Comparison of ENCODE assay signal across 21 mouse cellular contexts in the genomic region with DNA sequence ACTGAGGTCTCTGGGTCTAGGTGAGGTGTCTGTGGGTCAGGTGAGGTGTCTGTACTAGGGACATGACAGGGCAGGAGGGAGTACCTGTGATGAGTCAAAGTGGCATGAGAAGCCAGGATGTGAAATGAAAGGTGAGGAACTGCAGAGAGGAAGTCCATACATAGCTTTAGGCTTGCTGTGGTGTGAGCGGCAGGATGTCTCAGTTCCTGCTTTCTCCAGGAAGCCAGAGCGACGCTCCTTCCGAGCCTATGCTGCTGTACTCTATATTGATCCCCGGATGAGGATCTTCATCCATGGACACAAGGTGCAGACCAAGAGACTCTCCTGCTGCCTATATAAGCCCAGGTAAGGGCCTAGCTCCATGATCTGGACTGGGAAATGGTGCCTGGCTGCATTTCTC. TPM values are rescaled to one million over a fixed set of nuclear protein-coding genes. Genes with fewer than 3 reads are reported as not detected.
A peak's percentile ranks its signal among the peaks of the same experiment; 100 is the strongest.
DNase-seq lines count a peak whose midpoint lies in the region; ATAC-seq and TF ChIP-seq lines count a peak whose summit lies in the region.
"Had no signal": no experiment of that assay in that cellular context is flagged by ENCODE, and none has a peak within 500 bp of the region (broad histone marks: within the 10 kb centered on the region; RNA-seq: fewer than 3 reads in every experiment).

No protein-coding gene starts in this region.

- no peaks in the 10 kb centered on the region for H3K9me3 ChIP-seq in heart, embryonic 15.5 days (replicated peaks)
- no peaks in the 10 kb centered on the region for H3K9me3 ChIP-seq in lung, embryonic 15.5 days
- H3K9me3 ChIP-seq: embryonic facial prominence, embryonic 12.5 days; forebrain, embryonic 15.5 days; heart, embryonic 12.5 days; hindbrain, embryonic 13.5 days had no signal

- H3K79me2 ChIP-seq in C2C12 (ENCODE audit: control insufficient read depth, insufficient read depth) = peaks cover 11% of the 10 kb centered on the region

- no peak overlapping the region for H3ac ChIP-seq in C2C12 (ENCODE audit: control insufficient read depth, insufficient read length, low read depth)

- intact Hi-C loops in heart, postnatal 10 days (cut with DNase I) = no loop called here

- 72% methylated on average over 5 of the region's 5 CpGs for WGBS in heart, embryonic 15.5 days
- WGBS in lung, embryonic 15.5 days = 90% methylated on average over 5 of the region's 5 CpGs

- no peaks in the 10 kb centered on the region for H3K79me3 ChIP-seq in C2C12 (ENCODE audit: low read depth)

- peaks cover 97% of the 10 kb centered on the region for H3K36me3 ChIP-seq in heart, embryonic 15.5 days
- peaks cover 91% of the 10 kb centered on the region for H3K36me3 ChIP-seq in lung, embryonic 15.5 days
- H3K36me3 ChIP-seq in C2C12 (ENCODE audit: control insufficient read depth, insufficient read depth) = peaks cover 100% of the 10 kb centered on the region

- TF ChIP-seq CTCF in C2C12 (IDR thresholded peaks at IDR 0.05; ENCODE audit: control insufficient read depth, insufficient read depth, insufficient read length) = no peak

- no peak overlapping the region for H3K4me2 ChIP-seq in heart, embryonic 15.5 days
- H3K4me2 ChIP-seq in lung, embryonic 15.5 days = no peak overlapping the region
- H3K4me2 ChIP-seq: embryonic facial prominence, embryonic 12.5 days; forebrain, embryonic 15.5 days; heart, embryonic 12.5 days; hindbrain, embryonic 13.5 days had no signal

- H3K9ac ChIP-seq in heart, embryonic 15.5 days = no peak overlapping the region
- no peak overlapping the region for H3K9ac ChIP-seq in lung, embryonic 15.5 days
- H3K9ac ChIP-seq: embryonic facial prominence, embryonic 12.5 days; forebrain, embryonic 15.5 days; heart, embryonic 12.5 days; hindbrain, embryonic 13.5 days had no signal

- H3K27me3 ChIP-seq in heart, embryonic 15.5 days = no peaks in the 10 kb centered on the region
- no peaks in the 10 kb centered on the region for H3K27me3 ChIP-seq in lung, embryonic 15.5 days
- H3K27me3 ChIP-seq in C2C12 (ENCODE audit: control insufficient read depth, insufficient read depth, insufficient read length) = no peaks in the 10 kb centered on the region
- H3K27me3 ChIP-seq: CH12.LX; embryonic facial prominence, embryonic 12.5 days; forebrain, embryonic 15.5 days; heart, embryonic 12.5 days; hindbrain, embryonic 13.5 days; Patski had no signal

- H3K4me1 ChIP-seq in heart, embryonic 15.5 days (replicated peaks) = no peaks in the 10 kb centered on the region
- H3K4me1 ChIP-seq in lung, embryonic 15.5 days = no peaks in the 10 kb centered on the region
- H3K4me1 ChIP-seq: embryonic facial prominence, embryonic 12.5 days; forebrain, embryonic 15.5 days; heart, embryonic 12.5 days had no signal

- no peak for DNase-seq in heart, postnatal 10 days
- no peak for DNase-seq in lung, postnatal 36 days
- DNase-seq in gastrocnemius, adult 8-10 months (ENCODE audit: low spot score in 2 of 2) = no peak
- DNase-seq in urinary bladder, adult 2 months (ENCODE audit: low spot score) = no peak
- DNase-seq: cerebellum, adult 18-20 months; cerebellum, adult 9-11 months; cerebellum, postnatal 36 days; embryo, embryonic 11 days; gastrocnemius, postnatal 10 days had no signal

- no peak for ATAC-seq in heart, embryonic 15.5 days (replicated peaks; ENCODE audit: insufficient number of reproducible peaks, insufficient read depth, low FRiP score, low read depth)
- ATAC-seq in lung, embryonic 15.5 days (ENCODE audit: borderline replicate concordance, extremely low read depth, low FRiP score, low TSS enrichment) = no peak
- peak; percentile 88 for ATAC-seq in megakaryocyte, adult 5-6 weeks (ENCODE audit: poor library complexity, severe bottlenecking)
- ATAC-seq: activated CD4-positive, CD25-positive, alpha-beta regulatory T cell, adult 4 months; forebrain, embryonic 15.5 days; hindbrain, postnatal 0 days; Patski had no signal

- peak overlapping the region; percentile 5; the same call in 1 of the 2 replicates for H3K27ac ChIP-seq in heart, embryonic 15.5 days
- 0 out of 2 replicates have a peak overlapping the region, but pooled peaks have one; percentile 39 for H3K27ac ChIP-seq in lung, embryonic 15.5 days
- H3K27ac ChIP-seq: embryonic facial prominence, embryonic 12.5 days; forebrain, embryonic 15.5 days; hindbrain, embryonic 13.5 days; hindbrain, postnatal 0 days had no signal

- H3K4me3 ChIP-seq in heart, embryonic 15.5 days = no peak overlapping the region
- no peak overlapping the region for H3K4me3 ChIP-seq in lung, embryonic 15.5 days
- H3K4me3 ChIP-seq in C2C12 (ENCODE audit: insufficient read depth, poor library complexity, severe bottlenecking) = peak overlapping the region; percentile 14
- H3K4me3 ChIP-seq: embryonic facial prominence, embryonic 12.5 days; forebrain, embryonic 15.5 days; heart, embryonic 12.5 days; hindbrain, embryonic 13.5 days had no signal

TF ChIP-seq in C2C12, 6 proteins besides CTCF, POLR2A, EP300 and RAD21:
- TF ChIP-seq FOSL1 (IDR thresholded peaks at IDR 0.05; ENCODE audit: insufficient read depth, low read length, poor library complexity, severe bottlenecking) (no peak), MYOD1 (IDR thresholded peaks at IDR 0.05; ENCODE audit: control insufficient read depth, insufficient read length, low read depth) (no peak), MAX (IDR thresholded peaks at IDR 0.05) (no peak), USF1 (IDR thresholded peaks at IDR 0.05; ENCODE audit: low read depth) (no peak), MYOG (IDR thresholded peaks at IDR 0.05; ENCODE audit: control insufficient read depth, extremely low read depth, insufficient read length) (no peak), CEBPB (IDR thresholded peaks at IDR 0.05; ENCODE audit: low read depth) (no peak)

RNA-seq across cellular contexts. Expression of a gene that starts 27.4 kb away (rescaled TPM):
- polyA plus RNA-seq in heart, embryonic 15.5 days (2015; fragmentation: Nextera tagmentation; extraction: Ambion mirVana) = 15.7 and 20.0 TPM in 2 replicates
- total RNA-seq in heart, postnatal 10 days (2021) = 10 to 100 TPM; 28.9 to 36.8 TPM
- 28.0 and 28.1 TPM in 2 replicates for polyA plus RNA-seq in lung, embryonic 15.5 days (2015; fragmentation: Nextera tagmentation; extraction: Ambion mirVana)
- polyA plus RNA-seq in C2C12 (2012; fragmentation: generic; extraction: Trizol) = 21.7 TPM
- 12.6 and 15.4 TPM in 2 replicates for total RNA-seq in megakaryocyte, adult 5-6 weeks (2015)
- total RNA-seq in megakaryocyte, adult 5-6 weeks (2017) = 19.8 and 23.5 TPM in 2 replicates
- total RNA-seq in gastrocnemius, adult 8-10 months (2022) = 10 to 100 TPM; 17.1 to 23.4 (median 19.6) TPM
- 16.2 and 20.3 TPM in 2 replicates for polyA plus RNA-seq in urinary bladder, adult 2 months (2012; rRNA removed)
